Mouse (Mus musculus) heart, embryonic 14.5 days (tissue): ENCODE results near the gene Fgfr2. TPM values are rescaled to one million over a fixed set of nuclear protein-coding genes. Genes with fewer than 3 reads are reported as not detected.
"Not testable (repeated sequence)": the region's sequence is repeated elsewhere in the genome, so short reads cannot be mapped to it uniquely, and the experiment has no call there.

Experiments used
- ATAC-seq: fragments of 200-750 bp; cut with Nextera tagmentation; 2 replicates; pipeline ENCODE4 v1.8.0; 2017; ENCODE audit warnings: low read depth, moderate TSS enrichment; ENCODE audit not compliant: insufficient number of reproducible peaks, insufficient read depth, low FRiP score
- H3K27ac ChIP-seq, 2 experiments: fragments of 200-500 bp in 1 of 2; fragments of 300-500 bp in 1 of 2; sonication (generic) in 1 of 2; replicated peaks in 1 of 2; 2 replicates each; pipeline ENCODE4 v1.5.1; 2012 to 2014; ENCODE audit warnings: low read depth in 2 of 2, low read length in 2 of 2, control low read depth in 1 of 2, mild to moderate bottlenecking in 1 of 2, mixed read lengths in 1 of 2; ENCODE audit not compliant: control insufficient read depth in 1 of 2, insufficient read depth in 1 of 2
- H3K27me3 ChIP-seq: fragments of 300-500 bp; sonication (generic); 2 replicates; pipeline ENCODE4 v1.6.1; 2014; ENCODE audit warnings: mild to moderate bottlenecking, low read length, control low read depth; ENCODE audit not compliant: control insufficient read depth, insufficient read depth
- H3K36me3 ChIP-seq: fragments of 300-500 bp; sonication (generic); 2 replicates; pipeline ENCODE4 v1.6.1; 2014; ENCODE audit warnings: mild to moderate bottlenecking, control low read depth, low read length, mixed read lengths; ENCODE audit not compliant: control insufficient read depth, insufficient read depth
- H3K4me1 ChIP-seq, 2 experiments: fragments of 200-500 bp in 1 of 2; fragments of 300-500 bp in 1 of 2; sonication (generic) in 1 of 2; 2 replicates each; pipeline ENCODE4 v1.6.1; 2012 to 2014; ENCODE audit warnings: low read length in 2 of 2, control low read depth in 1 of 2, mixed read lengths in 1 of 2; ENCODE audit not compliant: control insufficient read depth in 2 of 2, insufficient read depth in 2 of 2
- H3K4me2 ChIP-seq: fragments of 300-500 bp; sonication (generic); 2 replicates; pipeline ENCODE4 v1.6.1; 2014; ENCODE audit warnings: mild to moderate bottlenecking, low read length
- H3K4me3 ChIP-seq, 2 experiments: fragments of 200-500 bp in 1 of 2; fragments of 300-500 bp in 1 of 2; sonication (generic) in 1 of 2; 2 replicates each; pipeline ENCODE4 v1.5.1; 2012 to 2014; ENCODE audit warnings: low read length in 2 of 2, mild to moderate bottlenecking in 2 of 2, control low read depth in 1 of 2, low read depth in 1 of 2, moderate library complexity in 1 of 2; ENCODE audit not compliant: control insufficient read depth in 1 of 2, insufficient read depth in 1 of 2
- H3K9ac ChIP-seq: fragments of 300-500 bp; sonication (generic); 2 replicates; pipeline ENCODE4 v1.6.1; 2014; ENCODE audit warnings: mild to moderate bottlenecking, low read length
- H3K9me3 ChIP-seq: fragments of 300-500 bp; sonication (generic); 2 replicates; pipeline ENCODE4 v1.6.1; 2016; ENCODE audit warnings: low read length, control low read depth; ENCODE audit not compliant: control insufficient read depth
- WGBS: fragments of 180-500 bp; shearing (Covaris S2); extraction: QIAGEN DNeasy Blood & Tissue Kit; methylation state at CpG from one replicate; pipeline ENCODE4 v1.1.7; 2014; 5-methylcytosine and 5-hydroxymethylcytosine counted together
- polyA plus RNA-seq: library from polyadenylated mRNA; unstranded; fragments of >200 nt; fragmentation: Nextera tagmentation; extraction: Ambion mirVana; gene quantifications from 2 replicates; pipeline ENCODE4 v1.2.1, GENCODE M21; 2014

Gene Fgfr2
- polyA plus RNA-seq, 1 experiment from 2014 or later, result 22.4 TPM

GRCm38 (mm10) chr7:133108695-133109094 is 14.5 kb downstream of the Fgfr2 start:
- WGBS, result 81% methylated on average over 2 of the region's 2 CpGs
- Histone ChIP-seq H3K9ac (no peak overlapping the region), H3K4me1 (peaks cover 23 to 46% of the 10 kb centered on the region in 2 experiments), H3K27ac (no peak overlapping the region), H3K36me3 (0 out of 2 replicates have a peak, but pooled peaks cover 3% of the 10 kb centered on the region), H3K27me3 (no peaks in the 10 kb centered on the region), H3K9me3 (no peaks in the 10 kb centered on the region), H3K4me2 (no peak overlapping the region), H3K4me3 (no peak overlapping the region)
- ATAC-seq, result no peak

- Histone ChIP-seq H3K9me3 (no peaks in the 10 kb centered on the region), H3K4me1 (peaks cover 27 to 59% of the 10 kb centered on the region in 2 experiments), H3K9ac (no peak overlapping the region), H3K4me2 (no peak overlapping the region), H3K27ac (no peak overlapping the region), H3K36me3 (0 out of 2 replicates have a peak, but pooled peaks cover 3% of the 10 kb centered on the region), H3K4me3 (no peak overlapping the region), H3K27me3 (no peaks in the 10 kb centered on the region)
- 75% methylated on average over 3 of the region's 3 CpGs for WGBS
- no peak for ATAC-seq
Observed at GRCm38 (mm10) chr7:133102578-133102977, 20.6 kb downstream of the Fgfr2 start.

- H3K4me1 ChIP-seq, result peaks cover 27 to 59% of the 10 kb centered on the region in 2 experiments
- ATAC-seq, result no peak
- H3K4me3 ChIP-seq, result no peak overlapping the region
- no peak overlapping the region for H3K9ac ChIP-seq
- 77% methylated on average over 6 of the region's 6 CpGs for WGBS
- no peaks in the 10 kb centered on the region for H3K27me3 ChIP-seq
- no peaks in the 10 kb centered on the region for H3K9me3 ChIP-seq
- H3K36me3 ChIP-seq, result 0 out of 2 replicates have a peak, but pooled peaks cover 3% of the 10 kb centered on the region
- 0 out of 4 replicates have a peak overlapping the region, but pooled peaks of 1 of the 2 experiments have one; percentile 20 for H3K27ac ChIP-seq
- H3K4me2 ChIP-seq, result no peak overlapping the region
Observed at GRCm38 (mm10) chr7:133101070-133101469, 22.1 kb downstream of the Fgfr2 start.

GRCm38 (mm10) chr7:133100178-133100577 is 23.0 kb downstream of the Fgfr2 start:
- Histone ChIP-seq H3K9me3 (no peaks in the 10 kb centered on the region), H3K4me1 (peaks cover 29 to 57% of the 10 kb centered on the region in 2 experiments), H3K27ac (peak overlapping the region in 1 of 2 experiments; percentile 62; a peak in 2 of 4 replicates), H3K9ac (no peak overlapping the region), H3K36me3 (0 out of 2 replicates have a peak, but pooled peaks cover 6% of the 10 kb centered on the region), H3K4me2 (peak overlapping the region; percentile 34), H3K27me3 (no peaks in the 10 kb centered on the region), H3K4me3 (no peak overlapping the region)
- ATAC-seq, result no peak
- 64% methylated on average over 6 of the region's 6 CpGs for WGBS

GRCm38 (mm10) chr7:133099266-133099665 is 23.9 kb downstream of the Fgfr2 start:
- Histone ChIP-seq H3K4me1 (peaks cover 29 to 52% of the 10 kb centered on the region in 2 experiments), H3K36me3 (0 out of 2 replicates have a peak, but pooled peaks cover 4% of the 10 kb centered on the region), H3K4me2 (peak overlapping the region; percentile 34), H3K9ac (peak overlapping the region; percentile 19; the same call in 1 of the 2 replicates), H3K27me3 (no peaks in the 10 kb centered on the region), H3K27ac (peak overlapping the region; percentile 24 to 62; a peak in 3 of 4 replicates), H3K9me3 (no peaks in the 10 kb centered on the region), H3K4me3 (no peak overlapping the region)
- 11% methylated on average over 4 of the region's 4 CpGs for WGBS
- no peak for ATAC-seq

GRCm38 (mm10) chr7:133098118-133098793 is 24.9 kb downstream of the Fgfr2 start:
- no peaks in the 10 kb centered on the region for H3K9me3 ChIP-seq
- H3K36me3 ChIP-seq, result 0 out of 2 replicates have a peak, but pooled peaks cover 4% of the 10 kb centered on the region
- no peak overlapping the region for H3K4me3 ChIP-seq
- H3K27ac ChIP-seq, result peak overlapping the region; percentile 10 to 62; a peak in 3 of 4 replicates
- H3K4me2 ChIP-seq, result no peak overlapping the region
- H3K9ac ChIP-seq, result peak overlapping the region; percentile 51
- no peak for ATAC-seq
- no peaks in the 10 kb centered on the region for H3K27me3 ChIP-seq
- 58% methylated on average over 12 of the region's 12 CpGs for WGBS
- peaks cover 24 to 48% of the 10 kb centered on the region in 2 experiments for H3K4me1 ChIP-seq

GRCm38 (mm10) chr7:133095610-133096009 is 27.5 kb downstream of the Fgfr2 start:
- H3K4me1 ChIP-seq, result peaks cover 26 to 47% of the 10 kb centered on the region in 2 experiments

More at GRCm38 (mm10) chr7:133095610-133096009, 27.5 kb downstream of the Fgfr2 start:
- 82% methylated on average over 7 of the region's 7 CpGs for WGBS
- not testable (repeated sequence) for H3K4me2 ChIP-seq, H3K27ac ChIP-seq, H3K9me3 ChIP-seq, H3K9ac ChIP-seq, H3K27me3 ChIP-seq, ATAC-seq, H3K36me3 ChIP-seq, H3K4me3 ChIP-seq
